Mouse (Mus musculus) hindbrain, embryonic 16.5 days (tissue): ENCODE measurements around the gene Cd247. TPM values are rescaled to one million over a fixed set of nuclear protein-coding genes. Genes with fewer than 3 reads are reported as not detected.

Experiments
- polyA plus RNA-seq: library from polyadenylated mRNA; unstranded; fragments of >200 nt; fragmentation: Nextera tagmentation; extraction: Ambion mirVana; gene quantifications from 2 replicates; pipeline ENCODE4 v1.2.1, GENCODE M21; 2015

The Cd247 gene
- polyA plus RNA-seq, 1 experiment from 2014 or later, result 0.46 TPM

Other genes with a start within 250 kb of the Cd247 start
- 163 and 169 TPM in 2 replicates for gene Mpzl1, start 154.1 kb upstream of the Cd247 start, polyA plus RNA-seq
- 9.5 and 12.5 TPM in 2 replicates for gene Rcsd1, start 78.9 kb upstream of the Cd247 start, polyA plus RNA-seq
- 42.8 and 42.9 TPM in 2 replicates for gene Creg1, start 24.9 kb upstream of the Cd247 start, polyA plus RNA-seq
- 14.3 and 15.5 TPM in 2 replicates for gene Pou2f1, start 214.0 kb downstream of the Cd247 start, polyA plus RNA-seq